Mouse (Mus musculus): ENCODE data around the gene Emc6.
A peak's percentile ranks its signal among the peaks of the same experiment; 100 is the strongest.

Emc6 gene

GRCm38 (mm10) chr11:73176608-73177508 lies at the start of gene Emc6, which contains the start of gene Tax1bp3:
Gene Emc6 (minus strand): TSS chr11:73177037.
Gene Tax1bp3 (plus strand): TSS chr11:73177083.
- peak; percentile 93 for DNase-seq (ENCODE audit: extremely low spot score)

- DNase-seq (ENCODE audit: extremely low spot score): no peak
Observed at GRCm38 (mm10) chr11:73225856-73226255, 49.0 kb upstream of the Emc6 start.

DNA sequence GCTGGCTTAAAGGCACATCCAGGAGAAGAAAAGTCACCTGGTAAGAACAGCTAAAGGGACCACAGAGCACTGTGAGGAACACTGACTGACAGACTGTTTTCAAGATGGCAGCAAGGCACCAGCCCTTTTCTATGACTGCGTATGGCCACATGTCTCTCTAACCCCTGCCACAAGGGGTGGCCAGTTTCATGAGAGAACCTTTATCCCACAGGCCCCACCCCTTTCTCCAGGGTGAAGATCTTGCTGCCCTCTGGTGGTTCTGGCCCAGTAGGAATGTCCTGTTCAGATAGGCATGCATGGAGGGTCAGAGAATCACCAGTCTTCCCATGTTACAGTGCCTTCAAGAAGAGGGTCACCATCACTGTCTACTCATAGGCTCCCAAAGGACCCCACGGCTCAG lies 47.1 kb upstream of the Emc6 start:
- DNase-seq (ENCODE audit: extremely low spot score): no peak

DNA sequence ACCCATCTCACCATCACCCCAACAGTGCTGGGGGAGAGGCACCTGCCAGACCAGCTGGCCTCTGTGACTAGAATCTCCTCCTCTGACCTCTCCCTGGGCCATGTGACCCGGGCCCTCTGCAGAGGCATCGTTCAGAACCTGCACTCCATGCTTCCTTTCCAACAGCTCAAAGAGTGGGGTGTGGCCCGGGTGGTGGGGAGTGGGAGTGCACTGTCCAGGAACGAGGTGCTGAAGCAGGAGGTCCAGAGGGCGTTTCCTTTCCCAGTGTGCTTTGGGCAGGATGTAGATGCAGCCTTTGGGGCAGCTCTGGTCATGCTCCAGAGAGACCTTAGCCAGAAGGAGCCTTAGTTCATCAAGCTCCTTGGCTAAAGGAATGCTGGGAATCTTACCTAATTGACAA lies 46.0 kb upstream of the Emc6 start:
- no peak for DNase-seq (ENCODE audit: extremely low spot score)

- no peak for DNase-seq (ENCODE audit: extremely low spot score)
Observed at GRCm38 (mm10) chr11:73220651-73221050, 43.8 kb upstream of the Emc6 start.

DNA sequence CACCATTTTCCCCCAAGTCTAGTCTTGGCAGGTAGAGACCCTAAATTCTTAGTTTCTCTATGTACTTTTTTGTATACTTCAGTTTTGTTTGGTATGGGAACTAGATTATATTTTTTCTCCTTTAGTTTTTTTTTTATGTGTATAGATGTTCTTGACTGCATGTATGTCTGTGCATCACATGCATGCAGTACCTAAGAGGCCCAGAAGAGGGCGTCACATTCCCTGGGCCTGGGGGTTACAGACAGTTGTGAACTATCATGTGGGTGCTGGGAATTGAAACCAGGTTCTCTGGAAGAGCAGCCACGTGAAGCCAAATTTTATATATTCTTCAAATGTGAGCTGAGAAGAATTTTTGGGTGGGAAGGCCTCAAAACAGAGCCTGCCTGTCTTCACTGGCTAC lies 42.8 kb upstream of the Emc6 start:
- no peak for DNase-seq (ENCODE audit: extremely low spot score)

DNA sequence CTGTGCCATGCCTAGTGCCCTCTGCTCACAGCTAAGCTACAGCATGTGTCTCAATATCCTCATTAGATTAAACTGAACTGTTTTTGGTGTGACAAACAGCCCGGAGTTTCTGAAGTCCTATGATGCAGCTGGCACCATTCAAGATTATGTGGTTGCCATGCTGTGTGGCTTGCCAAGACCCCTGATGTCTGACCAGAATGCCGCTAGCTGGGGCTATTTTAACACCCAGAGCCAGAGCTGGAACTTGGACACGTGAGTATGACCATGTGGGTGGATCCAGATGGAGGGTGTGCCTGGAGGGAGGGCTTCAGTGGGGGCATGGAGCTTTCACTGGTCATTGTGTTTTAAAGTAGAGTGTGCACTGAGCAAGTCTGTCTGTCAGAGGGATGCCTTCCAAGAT lies 37.1 kb upstream of the Emc6 start:
- no peak for DNase-seq (ENCODE audit: extremely low spot score)

DNA sequence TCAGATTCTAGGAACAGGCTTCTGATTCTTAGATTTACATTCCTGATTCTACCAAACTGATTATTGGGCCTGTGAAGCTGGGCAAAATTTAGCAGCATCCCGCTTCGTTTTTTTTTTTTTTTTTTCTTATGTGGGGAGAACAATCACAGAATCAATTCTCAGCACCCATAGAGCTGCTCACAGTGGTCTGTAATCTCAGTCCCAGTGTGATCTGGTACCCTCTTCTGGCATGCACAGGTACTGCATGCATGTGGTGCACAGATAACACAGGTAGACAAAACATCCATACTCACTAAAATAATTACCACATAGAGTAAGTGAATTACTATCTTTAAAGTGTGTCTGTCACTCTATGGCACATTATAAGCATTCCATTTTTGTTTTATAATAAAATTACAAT lies 30.8 kb upstream of the Emc6 start:
- no peak for DNase-seq (ENCODE audit: extremely low spot score)

DNA sequence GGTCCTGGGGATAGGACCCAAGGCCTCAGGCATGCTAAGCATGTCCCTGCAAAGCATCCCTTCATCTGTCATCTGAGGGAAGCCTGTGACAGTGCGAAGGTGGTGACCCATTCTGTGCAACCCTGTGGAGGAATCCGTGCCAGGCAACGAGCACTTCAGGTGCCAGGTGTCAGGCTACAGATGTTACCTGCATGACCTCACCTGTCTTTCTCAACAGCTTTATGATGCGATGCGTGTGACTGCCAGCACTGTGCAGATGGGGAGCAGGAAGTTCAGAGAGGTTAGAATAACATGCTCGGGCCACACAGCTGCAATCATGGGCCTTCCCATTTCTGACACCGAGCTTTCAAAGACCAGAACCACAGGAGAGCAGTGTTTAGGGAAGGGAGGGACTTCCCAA lies 28.4 kb upstream of the Emc6 start:
- DNase-seq (ENCODE audit: extremely low spot score): no peak

GRCm38 (mm10) chr11:73203895-73204294 lies 27.1 kb upstream of the Emc6 start:
- no peak for DNase-seq (ENCODE audit: extremely low spot score)

- no peak for DNase-seq (ENCODE audit: extremely low spot score)
Observed at GRCm38 (mm10) chr11:73201597-73201996, 24.8 kb upstream of the Emc6 start.

DNA sequence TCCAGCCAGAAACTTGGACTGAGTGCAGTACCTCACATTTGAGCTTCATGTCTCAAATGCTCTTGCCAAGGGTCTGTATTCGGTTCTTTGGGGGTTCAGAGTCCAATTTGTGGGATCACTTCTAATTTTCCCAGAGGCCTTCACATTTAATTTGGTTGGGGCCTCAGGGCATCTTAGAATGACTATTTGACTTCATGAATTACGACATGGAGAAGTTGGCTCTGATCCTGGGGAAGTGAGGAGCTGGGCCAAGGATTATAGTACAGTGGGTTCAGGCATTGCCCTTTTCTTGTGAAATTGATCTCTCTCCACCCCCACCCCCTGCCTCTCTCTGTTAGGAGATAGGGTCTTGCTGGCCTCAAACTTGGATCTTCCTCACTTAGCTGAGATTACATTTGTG lies 24.2 kb upstream of the Emc6 start:
- DNase-seq (ENCODE audit: extremely low spot score): no peak

DNA sequence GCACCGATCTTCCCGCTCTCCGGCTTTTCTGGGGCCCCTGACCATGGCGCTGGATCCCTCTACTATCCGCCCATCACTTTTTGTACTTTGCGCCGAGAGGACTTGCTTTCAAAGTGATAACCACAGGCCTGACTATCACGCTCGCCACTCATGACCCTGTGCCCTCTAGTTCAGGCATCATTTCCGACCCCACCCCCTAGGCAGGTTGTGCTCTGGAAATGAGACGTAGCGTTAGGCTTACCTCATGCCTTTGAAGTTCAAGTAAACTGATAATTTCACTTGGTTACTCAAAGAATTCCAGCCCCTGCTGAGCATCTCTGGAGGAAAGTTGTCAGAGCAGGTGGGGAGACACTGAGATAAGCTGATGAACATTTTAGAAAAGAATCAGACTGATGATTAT lies 23.0 kb upstream of the Emc6 start:
- DNase-seq (ENCODE audit: extremely low spot score): no peak

DNA sequence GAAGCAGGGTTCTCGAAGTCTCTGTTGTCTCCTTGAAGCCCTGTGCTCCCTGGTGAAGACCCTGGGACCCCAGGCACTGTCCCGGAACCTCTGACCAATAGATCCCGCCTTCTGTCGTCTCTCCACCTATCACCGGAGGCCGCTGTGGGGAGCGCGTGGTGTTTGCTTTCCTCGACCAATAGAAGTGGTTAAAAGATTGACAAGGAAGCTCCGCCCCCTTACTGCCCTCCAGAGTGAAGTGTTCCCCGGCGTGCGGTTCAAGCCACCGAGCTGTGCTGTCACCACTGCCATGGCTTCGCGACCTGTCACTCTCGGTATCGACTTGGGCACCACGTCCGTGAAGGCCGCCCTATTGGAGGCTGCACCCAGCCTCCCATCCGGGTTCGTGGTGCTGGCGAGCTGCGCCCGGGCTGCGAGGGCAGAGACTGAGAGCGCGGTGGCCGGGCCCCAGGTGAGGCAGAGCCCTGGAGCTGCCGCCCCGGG lies 22.4 kb upstream of the Emc6 start, which contains the start of gene Shpk:
Shpk (plus strand) TSS at position 231 of the 483 bp plus-strand sequence.
- peak; percentile 93 for DNase-seq (ENCODE audit: extremely low spot score)

DNA sequence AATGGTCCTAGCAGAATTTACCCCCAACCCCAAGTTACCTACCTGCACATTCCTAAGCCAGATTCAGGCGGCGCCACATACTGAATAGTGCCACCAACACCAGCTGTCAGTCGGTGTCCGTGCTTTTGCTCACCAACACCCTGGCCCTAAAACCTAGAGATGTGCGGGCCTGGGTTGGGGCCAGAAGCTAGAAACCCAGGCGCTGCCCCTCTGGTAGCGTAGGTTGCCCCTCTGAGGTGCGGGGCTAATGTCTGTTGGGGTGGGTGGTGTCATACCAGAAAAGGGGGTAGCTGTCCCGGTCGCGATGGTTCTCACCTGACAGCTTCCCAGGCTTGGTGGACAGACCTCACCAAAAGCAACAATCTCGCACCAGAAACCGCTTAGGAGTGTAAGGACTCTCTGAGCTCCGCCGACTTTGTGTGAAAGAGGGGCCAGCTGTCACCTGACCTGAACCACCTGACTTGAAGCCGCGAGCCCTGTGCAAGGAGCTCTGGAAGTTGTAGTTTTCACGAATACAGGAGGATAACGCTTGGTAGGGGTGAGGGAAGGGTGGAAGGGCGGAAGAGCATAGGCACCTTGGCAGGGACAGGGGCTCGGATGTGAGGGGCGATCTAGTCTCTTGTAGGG lies 21.9 kb upstream of the Emc6 start, which contains the start of gene Ctns:
Ctns (minus strand) TSS at position 440 of the 627 bp plus-strand sequence.
- no peak for DNase-seq (ENCODE audit: extremely low spot score)

DNA sequence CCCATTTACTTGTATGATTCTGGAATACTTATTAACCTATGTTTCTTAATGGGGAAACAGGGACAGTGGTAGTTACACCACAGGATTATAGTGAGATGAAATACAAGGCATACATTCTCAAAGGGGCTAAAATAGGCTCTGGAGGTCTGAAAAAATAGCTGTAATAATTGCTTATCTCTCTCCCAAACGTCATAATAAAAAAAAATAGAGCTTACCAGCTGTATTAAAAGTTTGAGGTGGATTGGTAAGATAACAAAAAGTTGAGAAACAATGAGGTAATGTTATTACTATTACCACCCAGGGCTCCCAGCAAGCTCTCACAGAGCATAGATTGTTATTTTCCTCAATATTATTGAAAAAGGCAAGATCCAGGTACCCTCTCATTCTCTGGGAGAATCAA lies 21.4 kb upstream of the Emc6 start:
- no peak for DNase-seq (ENCODE audit: extremely low spot score)

- DNase-seq (ENCODE audit: extremely low spot score): no peak
Observed at GRCm38 (mm10) chr11:73194444-73194843, 17.6 kb upstream of the Emc6 start.

- no peak for DNase-seq (ENCODE audit: extremely low spot score)
Observed at GRCm38 (mm10) chr11:73193047-73193446, 16.2 kb upstream of the Emc6 start.

- no peak for DNase-seq (ENCODE audit: extremely low spot score)
Observed at GRCm38 (mm10) chr11:73187231-73187630, 10.4 kb upstream of the Emc6 start.

GRCm38 (mm10) chr11:73185872-73186615 lies 9.2 kb upstream of the Emc6 start:
- no peak for DNase-seq (ENCODE audit: extremely low spot score)

- DNase-seq (ENCODE audit: extremely low spot score): no peak
Observed at GRCm38 (mm10) chr11:73177895-73178294, 1.1 kb upstream of the Emc6 start.

DNA sequence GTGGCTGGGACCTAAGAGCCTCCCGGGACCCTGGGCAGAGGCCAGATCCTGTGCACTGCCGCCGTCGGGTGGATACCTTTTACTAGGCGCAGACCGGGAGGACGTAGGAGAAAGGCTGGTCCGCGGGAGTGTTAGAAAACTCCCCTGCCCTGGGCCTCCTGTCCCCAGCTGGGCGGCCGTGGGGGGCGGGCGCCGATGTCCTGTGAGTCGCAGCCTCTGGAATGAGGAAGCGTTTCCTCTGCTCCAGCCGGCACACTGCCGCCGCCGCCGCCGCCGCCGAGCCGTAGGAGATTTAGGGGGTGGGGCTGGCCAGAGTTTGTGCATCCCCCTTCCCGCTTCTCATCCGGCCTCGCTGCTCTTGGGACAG lies 655 bp upstream of the Emc6 start:
- DNase-seq (ENCODE audit: extremely low spot score): peak; percentile 83
